Mouse (Mus musculus): ENCODE measurements around the gene Tarsl2. TPM values are rescaled to one million over a fixed set of nuclear protein-coding genes. Genes with fewer than 3 reads are reported as not detected.

Tarsl2 gene
- polyA plus RNA-seq, 1 experiment, result 4.2 TPM

- DNase-seq, result no peak
- TF ChIP-seq POLR2A (IDR thresholded peaks at IDR 0.05; ENCODE audit: control insufficient read depth, extremely low read depth, insufficient read depth, low read length, poor library complexity) (no peak), CTCF (IDR thresholded peaks at IDR 0.05; ENCODE audit: borderline replicate concordance, control insufficient read depth, extremely low read depth, insufficient read depth, low read length, poor library complexity) (no peak)
- no peaks in the 10 kb centered on the region for H3K27me3 ChIP-seq (ENCODE audit: control insufficient read depth, insufficient read depth, low read length)
- H3K4me1 ChIP-seq (replicated peaks; ENCODE audit: control insufficient read depth, insufficient read depth, low read length), result no peaks in the 10 kb centered on the region
- no peak overlapping the region for H3K27ac ChIP-seq (ENCODE audit: control insufficient read depth, insufficient read depth, low read length)
- H3K4me3 ChIP-seq (ENCODE audit: control insufficient read depth, insufficient read depth, low read length), result no peak overlapping the region
- 95% methylated on average over 6 of the region's 6 CpGs for WGBS
- H3K36me3 ChIP-seq (ENCODE audit: control insufficient read depth, insufficient read depth, low read length), result no peaks in the 10 kb centered on the region
Measured at GRCm38 (mm10) chr7:65635831-65636230, 8.9 kb upstream of the Tarsl2 start.

DNA sequence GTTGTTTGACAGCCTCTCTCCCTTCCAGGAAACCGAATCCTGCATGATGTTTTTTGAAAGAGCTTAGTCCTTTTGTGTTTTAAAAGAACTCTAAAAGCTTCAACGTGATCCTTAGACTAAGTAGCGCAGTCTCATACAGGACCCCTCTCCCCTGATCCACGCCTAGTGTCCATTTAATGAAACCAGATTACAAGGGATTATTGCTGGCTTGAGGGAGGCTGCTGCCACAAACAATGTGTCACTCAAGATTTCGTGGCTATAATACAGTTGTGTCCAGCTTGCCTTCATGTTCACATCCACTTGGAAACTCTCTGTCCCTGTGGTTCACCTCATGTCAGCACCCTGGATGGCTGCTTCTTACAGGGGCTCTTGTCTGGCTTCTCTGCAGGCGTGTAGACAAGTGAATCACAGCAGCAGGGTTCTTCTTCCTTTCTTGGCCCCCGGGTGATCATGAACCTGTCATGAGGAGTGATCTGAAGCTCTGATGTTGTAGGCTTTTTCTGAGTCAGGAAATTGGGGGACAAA is 8.3 kb upstream of the Tarsl2 start:
- DNase-seq, result no peak
- Histone ChIP-seq H3K36me3 (ENCODE audit: control insufficient read depth, insufficient read depth, low read length) (no peaks in the 10 kb centered on the region), H3K27ac (ENCODE audit: control insufficient read depth, insufficient read depth, low read length) (no peak overlapping the region), H3K4me3 (ENCODE audit: control insufficient read depth, insufficient read depth, low read length) (no peak overlapping the region), H3K4me1 (replicated peaks; ENCODE audit: control insufficient read depth, insufficient read depth, low read length) (no peaks in the 10 kb centered on the region), H3K27me3 (ENCODE audit: control insufficient read depth, insufficient read depth, low read length) (no peaks in the 10 kb centered on the region)
- TF ChIP-seq POLR2A (IDR thresholded peaks at IDR 0.05; ENCODE audit: control insufficient read depth, extremely low read depth, insufficient read depth, low read length, poor library complexity) (no peak), CTCF (IDR thresholded peaks at IDR 0.05; ENCODE audit: borderline replicate concordance, control insufficient read depth, extremely low read depth, insufficient read depth, low read length, poor library complexity) (no peak)
- WGBS, result 78% methylated on average over 7 of the region's 7 CpGs

DNA sequence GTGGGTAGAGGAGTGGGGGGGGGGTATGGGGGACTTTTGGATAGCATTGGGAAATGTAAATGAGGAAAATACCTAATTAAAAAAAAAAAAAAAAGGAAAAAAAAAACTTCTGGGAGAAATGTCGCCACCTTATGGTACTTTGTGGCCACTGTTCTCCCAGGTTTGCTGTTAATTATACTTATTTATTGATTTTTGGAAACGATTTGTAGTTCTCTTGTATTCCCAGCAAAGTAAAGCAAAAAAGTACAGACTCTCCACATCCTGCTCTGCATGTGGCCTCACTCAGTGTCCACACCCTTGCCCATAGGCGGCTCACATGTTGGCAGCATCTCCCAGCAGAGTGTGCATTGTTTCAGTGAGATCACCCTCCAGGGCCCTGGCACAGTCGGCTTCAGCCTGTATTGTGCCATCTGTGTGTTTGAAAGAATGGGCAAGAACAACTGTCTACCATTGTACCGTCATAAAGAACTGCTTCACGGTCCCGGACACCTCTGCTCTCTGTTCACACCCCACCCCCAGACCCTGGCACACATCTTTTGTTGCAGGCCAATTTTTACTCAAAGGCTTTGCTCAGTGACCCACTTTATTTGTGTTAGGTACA is 6.4 kb upstream of the Tarsl2 start:
- WGBS, result 77% methylated on average over 7 of the region's 7 CpGs
- no peak for TF ChIP-seq CTCF (IDR thresholded peaks at IDR 0.05; ENCODE audit: borderline replicate concordance, control insufficient read depth, extremely low read depth, insufficient read depth, low read length, poor library complexity)
- TF ChIP-seq POLR2A (IDR thresholded peaks at IDR 0.05; ENCODE audit: control insufficient read depth, extremely low read depth, insufficient read depth, low read length, poor library complexity), result no peak

DNA sequence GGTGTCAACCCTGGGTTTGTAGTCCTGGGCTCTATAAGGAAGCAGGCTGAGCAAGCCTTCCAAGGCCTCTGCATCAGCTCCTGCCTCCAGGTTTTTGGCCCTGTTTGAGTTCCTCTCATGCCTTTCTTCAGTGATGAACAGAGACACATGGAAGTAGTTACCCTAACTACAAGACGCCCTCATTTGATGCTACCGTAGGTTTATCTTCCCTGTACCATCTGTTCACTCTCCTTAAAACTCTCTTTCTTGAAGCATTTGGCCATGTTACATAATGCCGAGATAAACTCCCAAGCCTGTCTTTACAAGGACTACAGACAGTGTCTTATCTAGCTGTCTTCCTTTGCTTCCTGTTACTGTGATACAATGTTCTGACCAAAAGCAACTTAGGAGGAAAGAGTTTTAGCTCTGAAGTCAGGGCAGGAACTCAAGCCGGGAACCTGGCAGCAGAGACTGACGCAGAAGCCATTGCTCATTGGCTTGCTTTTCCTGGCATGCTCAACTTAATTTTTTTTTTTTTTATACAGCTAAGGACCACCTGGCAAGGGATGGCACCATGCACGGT is 4.8 kb upstream of the Tarsl2 start:
- TF ChIP-seq CTCF (IDR thresholded peaks at IDR 0.05; ENCODE audit: borderline replicate concordance, control insufficient read depth, extremely low read depth, insufficient read depth, low read length, poor library complexity), result no peak
- no peak for TF ChIP-seq POLR2A (IDR thresholded peaks at IDR 0.05; ENCODE audit: control insufficient read depth, extremely low read depth, insufficient read depth, low read length, poor library complexity)
- Histone ChIP-seq H3K4me3 (ENCODE audit: control insufficient read depth, insufficient read depth, low read length) (no peak overlapping the region), H3K4me1 (replicated peaks; ENCODE audit: control insufficient read depth, insufficient read depth, low read length) (no peaks in the 10 kb centered on the region), H3K36me3 (ENCODE audit: control insufficient read depth, insufficient read depth, low read length) (no peaks in the 10 kb centered on the region), H3K27me3 (ENCODE audit: control insufficient read depth, insufficient read depth, low read length) (no peaks in the 10 kb centered on the region), H3K27ac (ENCODE audit: control insufficient read depth, insufficient read depth, low read length) (no peak overlapping the region)
- WGBS, result 79% methylated on average over 6 of the region's 6 CpGs
- no peak for DNase-seq

More for the DNA sequence above, 6.4 kb upstream of the Tarsl2 start:
- Histone ChIP-seq H3K27me3 (ENCODE audit: control insufficient read depth, insufficient read depth, low read length) (no peaks in the 10 kb centered on the region), H3K4me1 (replicated peaks; ENCODE audit: control insufficient read depth, insufficient read depth, low read length) (no peaks in the 10 kb centered on the region), H3K36me3 (ENCODE audit: control insufficient read depth, insufficient read depth, low read length) (no peaks in the 10 kb centered on the region), H3K4me3 (ENCODE audit: control insufficient read depth, insufficient read depth, low read length) (no peak overlapping the region), H3K27ac (ENCODE audit: control insufficient read depth, insufficient read depth, low read length) (no peak overlapping the region)
- no peak for DNase-seq

- Histone ChIP-seq H3K27me3 (ENCODE audit: control insufficient read depth, insufficient read depth, low read length) (no peaks in the 10 kb centered on the region), H3K4me1 (replicated peaks; ENCODE audit: control insufficient read depth, insufficient read depth, low read length) (peaks cover 4% of the 10 kb centered on the region), H3K36me3 (ENCODE audit: control insufficient read depth, insufficient read depth, low read length) (no peaks in the 10 kb centered on the region), H3K27ac (ENCODE audit: control insufficient read depth, insufficient read depth, low read length) (no peak overlapping the region), H3K4me3 (ENCODE audit: control insufficient read depth, insufficient read depth, low read length) (no peak overlapping the region)
- DNase-seq, result no peak
- TF ChIP-seq POLR2A (IDR thresholded peaks at IDR 0.05; ENCODE audit: control insufficient read depth, extremely low read depth, insufficient read depth, low read length, poor library complexity) (no peak), CTCF (IDR thresholded peaks at IDR 0.05; ENCODE audit: borderline replicate concordance, control insufficient read depth, extremely low read depth, insufficient read depth, low read length, poor library complexity) (no peak)
- 87% methylated on average over 6 of the region's 6 CpGs for WGBS
Measured at GRCm38 (mm10) chr7:65640672-65641071, 4.0 kb upstream of the Tarsl2 start.

DNA sequence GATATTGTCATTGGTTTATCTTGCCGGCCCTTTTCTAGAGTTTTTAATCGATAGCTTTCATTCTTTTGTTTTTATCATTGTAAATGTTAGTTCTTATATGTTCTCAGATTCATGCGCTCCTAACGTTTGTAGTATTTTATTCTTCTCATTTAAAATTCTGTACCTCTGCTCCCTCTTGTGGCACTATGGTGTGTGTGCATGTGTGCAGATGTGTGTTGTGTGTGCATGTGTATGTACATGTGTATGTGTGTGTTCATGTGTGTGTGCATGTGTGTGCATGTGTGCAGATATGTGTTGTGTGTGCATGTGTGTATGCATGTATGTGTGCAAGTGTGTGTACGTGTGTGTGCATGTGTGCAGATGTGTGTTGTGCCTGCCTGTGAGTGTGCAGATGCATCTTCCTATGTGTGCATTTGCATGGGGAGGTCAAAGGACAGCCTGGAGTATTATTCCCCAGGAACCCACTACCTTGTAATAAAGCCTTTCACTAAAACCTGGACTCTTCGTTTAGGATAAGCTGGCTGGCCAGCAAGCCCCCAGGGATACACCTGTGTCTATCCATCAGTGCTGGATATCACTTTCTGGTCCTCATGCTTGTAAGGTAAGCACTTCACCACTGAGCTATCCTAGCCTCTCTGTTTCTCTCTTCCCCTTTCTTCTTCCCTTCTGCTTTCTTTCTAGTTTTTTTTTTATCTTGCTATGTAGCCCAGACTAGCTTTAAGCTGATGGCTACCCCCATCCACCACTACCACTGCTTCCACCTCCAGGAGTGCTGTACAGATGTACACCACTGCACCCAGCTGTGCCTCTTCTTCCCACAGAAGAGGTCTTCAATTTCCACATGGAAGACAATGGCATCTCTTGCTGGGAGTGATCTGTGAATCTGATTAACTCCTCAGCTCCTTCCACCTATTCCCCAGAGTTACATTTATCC is 2.1 kb upstream of the Tarsl2 start:
- Histone ChIP-seq H3K27me3 (ENCODE audit: control insufficient read depth, insufficient read depth, low read length) (no peaks in the 10 kb centered on the region), H3K4me1 (replicated peaks; ENCODE audit: control insufficient read depth, insufficient read depth, low read length) (peaks cover 4% of the 10 kb centered on the region), H3K4me3 (ENCODE audit: control insufficient read depth, insufficient read depth, low read length) (no peak overlapping the region), H3K27ac (ENCODE audit: control insufficient read depth, insufficient read depth, low read length) (no peak overlapping the region), H3K36me3 (ENCODE audit: control insufficient read depth, insufficient read depth, low read length) (no peaks in the 10 kb centered on the region)
- WGBS, result 71% methylated on average over 6 of the region's 6 CpGs
- no peak for DNase-seq
- TF ChIP-seq POLR2A (IDR thresholded peaks at IDR 0.05; ENCODE audit: control insufficient read depth, extremely low read depth, insufficient read depth, low read length, poor library complexity) (no peak), CTCF (IDR thresholded peaks at IDR 0.05; ENCODE audit: borderline replicate concordance, control insufficient read depth, extremely low read depth, insufficient read depth, low read length, poor library complexity) (no peak)

Data from thymus, adult 2 months (tissue).